Mouse (Mus musculus) kidney, adult 2 months (tissue): ENCODE data around the gene Cep44. TPM values are rescaled to one million over a fixed set of nuclear protein-coding genes. Genes with fewer than 3 reads are reported as not detected.
A peak's percentile ranks its signal among the peaks of the same experiment; 100 is the strongest.

Experiments used
- DNase-seq: peaks from one replicate; pipeline ENCODE4 v3.0.0; 2021
- H3K27ac ChIP-seq: fragments of 200-500 bp; 2 replicates; pipeline ENCODE4 v1.5.1; 2012; ENCODE audit warnings: low read depth, low read length, control low read depth, inconsistent platforms; ENCODE audit not compliant: insufficient read depth
- H3K27me3 ChIP-seq: fragments of 200-500 bp; replicated peaks from 2 replicates; pipeline ENCODE4 v1.6.1; 2012; ENCODE audit warnings: mild to moderate bottlenecking, moderate library complexity, low read length, inconsistent platforms; ENCODE audit not compliant: control insufficient read depth, insufficient read depth
- H3K36me3 ChIP-seq: fragments of 200-500 bp; 2 replicates; pipeline ENCODE4 v1.6.1; 2012; ENCODE audit warnings: mild to moderate bottlenecking, moderate library complexity, low read length, inconsistent platforms; ENCODE audit not compliant: control insufficient read depth, insufficient read depth
- H3K4me1 ChIP-seq: fragments of 200-500 bp; 2 replicates; pipeline ENCODE4 v1.6.1; 2011; ENCODE audit warnings: low read length; ENCODE audit not compliant: control insufficient read depth, insufficient read depth
- H3K4me3 ChIP-seq: fragments of 200-500 bp; 2 replicates; pipeline ENCODE4 v1.5.1; 2011; ENCODE audit warnings: mild to moderate bottlenecking, low read depth, low read length, control low read depth; ENCODE audit not compliant: insufficient read depth
- CTCF ChIP-seq: fragments of 200-500 bp; conservative IDR thresholded peaks from 2 replicates; pipeline ENCODE4 v1.5.1; 2011; ENCODE audit warnings: low read depth, mild to moderate bottlenecking, control low read depth, low read length, moderate library complexity, mixed read lengths; ENCODE audit not compliant: insufficient read depth, insufficient read length
- POLR2A ChIP-seq: fragments of 200-500 bp; IDR thresholded peaks from one replicate; pipeline ENCODE4 v1.6.1; 2011; ENCODE audit warnings: low read depth, low read length, control low read depth
- WGBS: fragments of 180-500 bp; shearing (Covaris S2); methylation state at CpG from one replicate; pipeline ENCODE4 v1.1.7; 2018; 5-methylcytosine and 5-hydroxymethylcytosine counted together
- polyA plus RNA-seq: library from polyadenylated mRNA; depleted of rRNA; stranded (reverse); fragments of >200 nt; gene quantifications from 2 replicates; pipeline ENCODE4 v1.2.3, GENCODE M21; 2012; rRNA removed

The Cep44 gene
- polyA plus RNA-seq, 1 experiment, result 6.7 TPM

GRCm38 (mm10) chr8:56489496-56489895, 61.4 kb downstream of the Cep44 start:
- TF ChIP-seq CTCF, result no peak
- TF ChIP-seq POLR2A, result no peak
- H3K36me3 ChIP-seq, result no peaks in the 10 kb centered on the region
- DNase-seq, result no peak
- no peak overlapping the region for H3K27ac ChIP-seq
- no peaks in the 10 kb centered on the region for H3K27me3 ChIP-seq
- H3K4me3 ChIP-seq, result no peak overlapping the region
- H3K4me1 ChIP-seq, result no peaks in the 10 kb centered on the region
- 54% methylated on average over 2 of the region's 2 CpGs for WGBS

- TF ChIP-seq CTCF, result no peak
- no peak for TF ChIP-seq POLR2A
- WGBS, result 33% methylated on average over 3 of the region's 3 CpGs
- peak; percentile 22 for DNase-seq
- H3K27me3 ChIP-seq, result no peaks in the 10 kb centered on the region
- H3K4me3 ChIP-seq, result no peak overlapping the region
- no peak overlapping the region for H3K27ac ChIP-seq
- no peaks in the 10 kb centered on the region for H3K4me1 ChIP-seq
- H3K36me3 ChIP-seq, result no peaks in the 10 kb centered on the region
These were observed 64.8 kb downstream of the Cep44 start for GRCm38 (mm10) chr8:56486006-56486405.

Other genes with a start within 250 kb of the Cep44 start
- gene Fbxo8, start within 50 bp of the Cep44 start, polyA plus RNA-seq, result 33.7 and 37.4 TPM in 2 replicates